Mouse (Mus musculus): ENCODE measurements around the gene Gas6.

Gene Gas6

DNA sequence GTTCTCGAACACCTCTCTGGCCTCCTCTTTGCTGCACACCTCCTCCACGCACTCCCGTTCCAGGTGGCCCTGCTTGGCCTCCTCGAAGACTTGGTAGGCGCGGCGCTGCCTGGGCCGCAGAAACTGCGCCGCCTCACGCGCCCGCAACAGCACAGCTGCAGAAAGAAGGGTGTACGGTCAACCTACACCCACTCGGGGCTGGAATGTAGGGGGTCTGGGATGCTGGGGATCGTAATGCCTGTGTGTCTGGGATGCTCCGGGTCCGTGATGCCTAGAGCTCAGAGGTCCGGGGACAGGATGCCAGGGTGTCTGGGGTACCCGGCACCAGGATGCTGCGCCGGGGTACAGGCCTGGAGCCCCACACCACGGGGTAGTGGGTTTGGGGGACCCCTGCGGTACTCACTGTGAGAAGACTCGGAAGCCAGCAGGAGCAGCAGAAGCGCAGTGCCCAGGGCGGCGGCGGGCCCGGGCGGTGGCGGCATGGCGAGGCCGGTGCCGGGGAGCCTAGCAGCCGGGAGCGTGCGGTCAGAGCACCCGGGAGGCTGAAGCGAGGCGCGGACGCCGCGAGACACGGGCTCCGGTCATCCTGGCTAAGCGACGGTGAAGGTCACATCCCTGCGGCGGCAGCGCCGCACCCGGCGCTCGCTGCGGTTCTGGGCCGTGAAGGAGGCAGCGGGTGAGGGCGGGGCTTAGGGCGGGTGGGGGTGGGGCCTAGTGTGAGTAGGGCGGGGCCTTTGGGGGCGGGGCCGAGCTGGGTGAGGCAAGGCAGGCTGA lies at the start of gene Gas6:
Gene Gas6 (minus strand): TSS at position 633 of the 774 bp plus-strand sequence.
- Histone ChIP-seq H3K9me3 (ENCODE audit: low read length) (no peaks in the 10 kb centered on the region), H3K27me3 (ENCODE audit: insufficient read depth, low read length) (peaks cover 45% of the 10 kb centered on the region), H3K4me3 (replicated peaks; ENCODE audit: low read length) (peak within 1 kb of the TSS; percentile 87), H3K4me1 (replicated peaks; ENCODE audit: low read depth, low read length) (peaks cover 56% of the 10 kb centered on the region), H3K36me3 (ENCODE audit: insufficient read depth, low read length) (no peaks in the 10 kb centered on the region)
- TF ChIP-seq CTCF (conservative IDR thresholded peaks at IDR 0.05; ENCODE audit: low read length) (no peak), NANOG (IDR thresholded peaks at IDR 0.05; ENCODE audit: borderline replicate concordance, low read length) (no peak), POU5F1 (IDR thresholded peaks at IDR 0.05; ENCODE audit: borderline replicate concordance, low read length) (no peak)

DNA sequence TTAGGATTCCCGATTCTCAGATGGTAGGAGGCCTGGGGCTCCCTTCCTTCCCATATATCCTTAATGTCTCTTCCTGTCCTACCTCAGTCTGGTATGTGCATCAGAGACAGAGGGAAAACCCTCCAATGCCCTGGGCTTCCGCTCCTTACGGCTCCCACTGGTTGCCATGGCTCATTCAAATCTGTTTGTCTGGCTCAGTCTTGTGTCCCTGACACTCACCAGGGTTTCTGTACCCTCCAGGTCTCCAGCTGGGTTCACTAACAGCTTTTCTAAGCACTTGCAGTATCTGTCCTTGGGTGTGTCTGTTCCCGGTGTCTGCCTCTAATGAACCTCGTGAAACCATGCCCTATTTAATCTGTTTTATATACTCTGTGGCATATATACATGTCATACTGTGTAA lies 47.2 kb upstream of the Gas6 start:
- H3K9me3 ChIP-seq (ENCODE audit: low read length) = peaks cover 6% of the 10 kb centered on the region; the same call in 1 of the 2 replicates
- peaks cover 18% of the 10 kb centered on the region for H3K4me1 ChIP-seq (replicated peaks; ENCODE audit: low read depth, low read length)
- TF ChIP-seq NANOG (IDR thresholded peaks at IDR 0.05; ENCODE audit: borderline replicate concordance, low read length) = 0 out of 2 replicates have a peak, but pooled peaks have one; percentile 33
- TF ChIP-seq POU5F1 (IDR thresholded peaks at IDR 0.05; ENCODE audit: borderline replicate concordance, low read length) = no peak
- H3K36me3 ChIP-seq (ENCODE audit: insufficient read depth, low read length) = no peaks in the 10 kb centered on the region
- no peak overlapping the region for H3K4me3 ChIP-seq (replicated peaks; ENCODE audit: low read length)
- H3K27me3 ChIP-seq (ENCODE audit: insufficient read depth, low read length) = peaks cover 6% of the 10 kb centered on the region; the same call in 1 of the 2 replicates

DNA sequence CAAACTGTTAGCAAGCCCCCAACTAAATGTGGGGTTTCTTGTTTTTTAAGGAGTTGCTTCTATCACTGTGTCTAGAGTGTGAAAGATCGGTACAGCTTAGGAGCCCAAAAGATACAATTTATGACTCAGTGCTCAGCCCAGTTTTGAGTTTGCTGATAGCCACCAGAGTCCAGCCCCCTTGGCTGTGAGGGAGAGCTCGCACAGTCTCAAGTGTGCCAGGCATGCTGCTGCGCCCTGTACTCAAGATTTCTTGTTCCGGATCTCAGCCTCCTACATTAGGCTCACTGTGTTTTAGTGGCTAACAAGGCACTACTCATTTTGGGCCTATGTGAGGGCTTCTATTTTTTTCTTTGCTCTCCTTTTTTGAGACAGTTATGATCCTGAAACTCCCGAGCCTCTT lies 45.8 kb upstream of the Gas6 start:
- TF ChIP-seq POU5F1 (IDR thresholded peaks at IDR 0.05; ENCODE audit: borderline replicate concordance, low read length) (no peak), CTCF (conservative IDR thresholded peaks at IDR 0.05; ENCODE audit: low read length) (no peak), NANOG (IDR thresholded peaks at IDR 0.05; ENCODE audit: borderline replicate concordance, low read length) (no peak)
- Histone ChIP-seq H3K27me3 (ENCODE audit: insufficient read depth, low read length) (peaks cover 6% of the 10 kb centered on the region; the same call in 1 of the 2 replicates), H3K4me3 (replicated peaks; ENCODE audit: low read length) (no peak overlapping the region), H3K36me3 (ENCODE audit: insufficient read depth, low read length) (no peaks in the 10 kb centered on the region), H3K9me3 (ENCODE audit: low read length) (peaks cover 12% of the 10 kb centered on the region), H3K4me1 (replicated peaks; ENCODE audit: low read depth, low read length) (peaks cover 18% of the 10 kb centered on the region)

DNA sequence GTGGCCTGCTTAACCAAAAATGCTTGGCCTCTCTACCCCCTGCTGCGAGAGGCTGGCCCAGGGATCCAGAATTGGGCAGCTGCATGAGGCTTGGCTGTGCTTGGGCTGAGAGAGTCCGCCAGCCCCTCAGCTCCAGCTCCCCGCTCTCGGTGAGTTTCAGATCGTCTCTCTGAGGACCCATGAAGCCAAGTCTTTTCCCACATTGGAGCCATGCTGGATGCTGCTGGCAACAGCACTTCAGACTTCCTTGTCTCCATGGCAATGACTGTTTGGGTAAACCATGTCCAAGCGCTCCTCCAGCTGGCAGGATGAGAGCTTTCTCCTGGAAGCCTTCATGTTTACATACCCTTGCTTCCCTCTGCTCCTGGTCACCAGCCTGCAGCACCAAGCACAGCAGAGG lies 44.5 kb upstream of the Gas6 start:
- H3K9me3 ChIP-seq (ENCODE audit: low read length) = peaks cover 12% of the 10 kb centered on the region
- H3K4me1 ChIP-seq (replicated peaks; ENCODE audit: low read depth, low read length) = peaks cover 18% of the 10 kb centered on the region
- no peak for TF ChIP-seq POU5F1 (IDR thresholded peaks at IDR 0.05; ENCODE audit: borderline replicate concordance, low read length)
- TF ChIP-seq NANOG (IDR thresholded peaks at IDR 0.05; ENCODE audit: borderline replicate concordance, low read length) = no peak
- no peak for TF ChIP-seq CTCF (conservative IDR thresholded peaks at IDR 0.05; ENCODE audit: low read length)
- H3K27me3 ChIP-seq (ENCODE audit: insufficient read depth, low read length) = peaks cover 6% of the 10 kb centered on the region; the same call in 1 of the 2 replicates
- H3K4me3 ChIP-seq (replicated peaks; ENCODE audit: low read length) = no peak overlapping the region
- H3K36me3 ChIP-seq (ENCODE audit: insufficient read depth, low read length) = no peaks in the 10 kb centered on the region

DNA sequence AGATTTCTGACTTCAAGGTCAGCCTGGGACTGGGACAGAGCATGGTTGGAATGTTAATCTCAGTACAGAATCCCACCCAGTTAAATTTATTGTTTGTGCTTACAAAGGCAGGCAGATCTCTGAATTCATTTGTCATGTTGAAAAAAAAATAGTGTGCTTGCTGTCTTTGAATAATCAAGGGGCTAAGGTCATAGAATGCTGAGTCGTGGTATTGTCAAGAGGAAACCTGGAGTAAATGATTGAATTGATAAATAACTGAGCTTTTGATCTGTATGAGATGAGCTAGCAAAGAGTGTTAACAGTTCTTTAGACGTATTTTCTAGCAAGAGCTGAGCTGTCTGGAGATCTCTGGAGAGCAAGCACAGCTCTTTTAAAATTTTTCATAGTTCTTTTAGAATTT lies 42.8 kb upstream of the Gas6 start:
- no peaks in the 10 kb centered on the region for H3K36me3 ChIP-seq (ENCODE audit: insufficient read depth, low read length)
- peaks cover 12% of the 10 kb centered on the region for H3K9me3 ChIP-seq (ENCODE audit: low read length)
- H3K4me3 ChIP-seq (replicated peaks; ENCODE audit: low read length) = no peak overlapping the region
- no peaks in the 10 kb centered on the region for H3K27me3 ChIP-seq (ENCODE audit: insufficient read depth, low read length)
- TF ChIP-seq NANOG (IDR thresholded peaks at IDR 0.05; ENCODE audit: borderline replicate concordance, low read length) (no peak), CTCF (conservative IDR thresholded peaks at IDR 0.05; ENCODE audit: low read length) (no peak), POU5F1 (IDR thresholded peaks at IDR 0.05; ENCODE audit: borderline replicate concordance, low read length) (no peak)
- H3K4me1 ChIP-seq (replicated peaks; ENCODE audit: low read depth, low read length) = peaks cover 17% of the 10 kb centered on the region

DNA sequence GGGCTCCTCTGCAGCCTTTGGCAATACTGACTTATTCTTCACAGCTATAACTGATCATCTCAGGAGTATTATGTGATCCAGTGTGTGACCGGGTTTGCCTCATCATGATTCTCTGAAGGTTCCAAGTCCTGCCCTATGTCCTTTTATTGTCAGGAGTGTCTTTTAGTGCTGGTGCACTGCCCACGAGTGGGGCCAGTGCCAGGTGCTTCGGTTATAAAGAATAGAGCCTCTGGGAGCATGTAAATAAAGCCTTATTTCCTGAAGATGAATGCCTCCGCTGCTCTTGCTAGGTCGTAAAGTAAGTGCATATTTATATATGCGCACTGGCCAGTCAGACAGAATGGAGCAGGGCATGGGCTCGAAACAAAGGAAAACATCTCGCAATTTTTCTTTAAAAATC lies 38.8 kb upstream of the Gas6 start:
- H3K27me3 ChIP-seq (ENCODE audit: insufficient read depth, low read length) = peaks cover 11% of the 10 kb centered on the region; the same call in 1 of the 2 replicates
- no peaks in the 10 kb centered on the region for H3K36me3 ChIP-seq (ENCODE audit: insufficient read depth, low read length)
- H3K4me1 ChIP-seq (replicated peaks; ENCODE audit: low read depth, low read length) = no peaks in the 10 kb centered on the region
- no peak overlapping the region for H3K4me3 ChIP-seq (replicated peaks; ENCODE audit: low read length)
- peaks cover 12% of the 10 kb centered on the region for H3K9me3 ChIP-seq (ENCODE audit: low read length)
- no peak for TF ChIP-seq CTCF (conservative IDR thresholded peaks at IDR 0.05; ENCODE audit: low read length)
- TF ChIP-seq POU5F1 (IDR thresholded peaks at IDR 0.05; ENCODE audit: borderline replicate concordance, low read length) = no peak
- TF ChIP-seq NANOG (IDR thresholded peaks at IDR 0.05; ENCODE audit: borderline replicate concordance, low read length) = no peak

DNA sequence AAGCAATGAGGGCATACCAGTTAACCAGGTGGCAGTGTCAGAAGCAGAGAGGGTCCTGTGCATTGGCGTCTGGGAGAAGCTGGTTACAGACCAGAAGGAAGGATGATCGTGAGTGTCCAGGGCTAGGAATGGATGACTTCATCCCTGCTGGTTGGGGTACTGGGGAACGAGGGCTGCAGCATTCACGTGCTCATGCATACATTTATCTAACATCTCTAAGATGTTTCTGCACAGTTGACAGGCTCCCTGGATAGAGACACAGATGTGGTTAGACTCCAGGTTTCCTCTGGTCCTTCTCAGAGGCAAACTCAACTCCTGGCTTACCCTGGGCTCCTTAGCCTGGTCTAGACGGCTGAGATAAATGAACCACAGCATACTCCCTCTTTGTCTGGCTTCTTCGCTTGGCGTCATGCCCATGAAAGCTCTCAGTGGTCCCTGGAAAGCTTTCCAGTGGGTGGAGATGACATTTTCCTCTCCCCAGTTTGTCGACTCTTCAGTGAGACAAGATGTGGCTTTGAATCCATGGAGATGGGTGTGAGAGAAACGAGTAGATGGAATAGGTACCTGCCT lies 37.4 kb upstream of the Gas6 start:
- TF ChIP-seq NANOG (IDR thresholded peaks at IDR 0.05; ENCODE audit: borderline replicate concordance, low read length) (no peak), POU5F1 (IDR thresholded peaks at IDR 0.05; ENCODE audit: borderline replicate concordance, low read length) (no peak), CTCF (conservative IDR thresholded peaks at IDR 0.05; ENCODE audit: low read length) (no peak)
- Histone ChIP-seq H3K4me1 (replicated peaks; ENCODE audit: low read depth, low read length) (no peaks in the 10 kb centered on the region), H3K36me3 (ENCODE audit: insufficient read depth, low read length) (no peaks in the 10 kb centered on the region)

DNA sequence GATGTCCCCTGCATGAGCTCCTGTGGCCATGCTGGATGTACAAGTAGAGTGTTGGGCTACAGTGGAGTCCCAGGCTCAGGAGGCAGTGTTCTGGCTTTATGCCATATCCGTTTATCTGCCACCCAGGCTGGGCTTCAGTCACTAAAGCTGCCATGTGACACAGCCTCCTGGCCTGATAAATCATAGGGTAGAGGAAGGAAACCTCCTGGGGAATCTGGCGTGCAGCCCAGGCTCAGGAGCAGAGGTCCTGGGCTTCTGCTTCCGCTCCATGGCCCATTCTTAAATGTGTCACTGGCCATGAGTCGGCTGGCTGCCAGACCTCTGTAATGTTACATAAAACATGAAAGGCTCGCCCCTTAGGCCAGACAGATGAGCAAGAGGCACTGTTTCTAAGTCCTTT lies 36.7 kb upstream of the Gas6 start:
- no peaks in the 10 kb centered on the region for H3K36me3 ChIP-seq (ENCODE audit: insufficient read depth, low read length)
- TF ChIP-seq NANOG (IDR thresholded peaks at IDR 0.05; ENCODE audit: borderline replicate concordance, low read length) = no peak
- TF ChIP-seq POU5F1 (IDR thresholded peaks at IDR 0.05; ENCODE audit: borderline replicate concordance, low read length) = no peak
- TF ChIP-seq CTCF (conservative IDR thresholded peaks at IDR 0.05; ENCODE audit: low read length) = no peak
- H3K27me3 ChIP-seq (ENCODE audit: insufficient read depth, low read length) = peaks cover 11% of the 10 kb centered on the region; the same call in 1 of the 2 replicates
- H3K9me3 ChIP-seq (ENCODE audit: low read length) = peaks cover 9% of the 10 kb centered on the region
- no peak overlapping the region for H3K4me3 ChIP-seq (replicated peaks; ENCODE audit: low read length)
- no peaks in the 10 kb centered on the region for H3K4me1 ChIP-seq (replicated peaks; ENCODE audit: low read depth, low read length)

More for the DNA sequence above, 37.4 kb upstream of the Gas6 start:
- Histone ChIP-seq H3K27me3 (ENCODE audit: insufficient read depth, low read length) (peaks cover 11% of the 10 kb centered on the region; the same call in 1 of the 2 replicates), H3K9me3 (ENCODE audit: low read length) (peaks cover 13% of the 10 kb centered on the region), H3K4me3 (replicated peaks; ENCODE audit: low read length) (no peak overlapping the region)
